Mouse (Mus musculus) embryo, embryonic 11 days (tissue): ENCODE measurements around the gene Tmem200a.

Source experiments
- DNase-seq: peaks from one replicate; pipeline ENCODE4 v3.0.0-alpha.2; 2015

The Tmem200a gene

DNA sequence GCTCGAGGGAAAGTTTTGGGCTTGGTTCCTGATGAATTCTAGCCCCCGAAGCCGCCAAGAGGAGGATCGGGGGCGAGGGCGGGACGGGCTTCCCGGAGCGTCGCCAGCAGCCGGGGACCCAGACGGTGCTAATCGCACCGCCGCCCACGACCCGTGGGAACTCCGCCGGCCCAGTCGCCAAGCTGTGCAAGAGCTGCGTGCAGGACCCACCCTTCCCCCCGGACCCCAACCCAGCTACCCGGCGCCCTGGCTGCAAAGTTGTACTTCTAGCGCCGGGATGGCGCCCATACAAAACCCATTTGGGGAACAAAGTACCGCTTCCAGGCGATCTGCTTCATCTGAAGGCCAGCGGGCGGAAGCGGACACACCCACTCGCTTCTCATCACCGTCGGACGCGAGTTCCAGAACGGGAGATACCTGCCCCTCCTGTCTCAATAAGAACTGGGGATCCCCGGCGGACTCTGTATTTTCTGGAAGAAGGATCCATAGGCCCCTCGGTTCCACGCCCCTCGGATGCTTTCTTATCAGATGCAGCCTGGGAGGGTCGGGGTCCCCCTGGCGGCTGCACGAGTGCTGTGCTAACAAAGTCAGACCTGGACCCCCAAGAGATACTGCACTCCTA, at the start of gene Tmem200a:
Tmem200a (minus strand) TSS at position 532 of the 622 bp plus-strand sequence.
- DNase-seq, result peak; percentile 92

DNA sequence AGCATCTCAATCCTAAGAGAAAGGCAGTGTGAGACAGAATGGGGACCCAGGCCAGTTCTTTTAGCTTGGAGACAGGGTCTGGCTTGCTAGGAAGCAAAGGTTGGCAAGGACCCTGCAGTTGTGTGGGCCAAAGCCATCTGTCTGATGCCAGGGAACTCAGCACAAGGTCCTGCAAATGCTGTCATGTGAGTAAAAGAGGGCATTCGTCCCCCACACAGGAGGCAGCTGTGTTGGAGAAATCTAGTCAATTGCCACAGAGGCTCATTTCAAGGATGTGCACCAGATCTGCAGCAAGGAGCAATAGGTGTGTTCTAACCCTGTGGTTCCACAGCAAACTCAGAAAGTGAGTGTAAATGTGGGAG, 41.0 kb upstream of the Tmem200a start:
- no peak for DNase-seq

DNA sequence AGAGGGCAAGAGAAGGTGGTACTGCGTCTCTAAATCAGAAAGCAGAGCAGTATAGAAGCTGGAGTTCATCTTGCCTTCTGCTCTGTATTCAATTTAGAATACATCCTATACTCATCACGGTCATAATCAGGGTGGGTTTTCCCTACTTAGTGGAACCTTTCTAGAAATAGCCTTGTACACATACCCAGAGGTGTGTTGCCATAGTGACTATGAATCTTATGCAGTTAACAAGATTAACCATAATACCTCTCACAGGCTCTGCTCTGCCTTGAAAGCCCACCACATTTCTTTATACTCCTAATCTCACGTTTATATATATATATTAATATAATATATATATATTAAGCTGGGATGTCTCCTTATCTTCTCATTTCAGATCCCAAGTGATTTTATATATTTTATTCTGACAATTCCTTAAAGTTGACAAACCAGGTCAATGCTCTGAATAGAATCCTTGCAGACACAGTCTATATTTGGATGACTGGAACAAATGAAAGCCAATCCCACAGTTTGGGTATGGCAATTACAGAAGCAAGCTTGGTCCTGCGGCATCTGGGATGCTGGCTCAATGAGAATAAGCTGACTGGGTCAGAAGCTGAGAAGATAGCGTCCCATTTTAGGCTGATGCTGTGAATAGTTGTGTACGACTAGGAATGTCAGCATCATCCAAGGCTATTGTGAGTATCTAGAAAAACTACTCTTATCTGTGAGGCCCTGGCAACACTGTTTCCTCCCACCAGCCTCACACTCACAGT, 40.4 kb upstream of the Tmem200a start:
- no peak for DNase-seq

DNA sequence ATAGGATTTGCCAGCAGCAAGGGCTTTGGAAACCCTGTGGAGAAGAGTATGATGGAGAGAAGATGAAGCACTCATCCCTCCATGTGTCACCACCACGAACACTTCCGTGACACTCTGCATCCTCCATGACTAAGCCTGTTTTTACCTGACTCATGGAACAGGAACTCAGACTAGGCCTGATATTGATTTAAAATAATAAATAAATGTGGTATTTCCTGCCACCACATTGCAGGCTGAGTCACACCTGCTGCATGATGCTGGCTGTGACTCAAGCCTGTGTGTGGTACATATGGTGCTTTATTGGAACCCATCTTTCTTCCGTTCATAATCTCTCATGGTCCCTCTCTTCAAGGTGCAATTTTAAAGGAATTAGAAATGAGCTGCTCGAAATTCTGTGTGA, 35.6 kb upstream of the Tmem200a start:
- no peak for DNase-seq

DNA sequence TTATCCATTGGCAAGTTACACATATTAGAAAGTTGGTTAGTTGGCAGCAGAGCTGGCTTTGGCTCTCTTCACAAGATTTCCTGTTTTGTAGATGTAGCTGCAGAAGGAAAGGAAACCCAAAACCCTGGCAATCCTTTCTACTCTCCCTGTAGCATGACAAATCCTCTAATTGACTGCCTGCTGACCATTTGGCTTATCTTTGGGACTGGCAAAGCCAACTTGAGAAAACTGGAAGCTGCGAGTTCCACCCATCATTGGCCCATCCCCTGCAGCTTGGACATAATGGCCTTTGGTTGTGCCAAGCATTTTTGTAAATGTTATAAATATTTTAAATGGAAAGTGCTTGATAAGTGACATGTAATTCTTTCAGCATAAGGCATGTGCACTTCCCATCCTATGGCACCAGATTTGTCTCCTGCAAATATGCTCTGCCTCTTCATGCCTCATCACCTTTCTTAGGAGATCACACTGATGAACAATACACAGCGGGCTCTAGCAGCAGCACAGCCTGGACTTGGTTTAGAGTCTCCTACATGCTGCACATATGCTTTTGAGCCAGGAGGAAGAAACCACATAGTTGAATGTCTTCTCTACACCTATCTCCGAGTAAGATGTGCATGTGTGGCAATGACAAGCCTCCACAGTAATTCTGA, 24.6 kb upstream of the Tmem200a start:
- no peak for DNase-seq

DNA sequence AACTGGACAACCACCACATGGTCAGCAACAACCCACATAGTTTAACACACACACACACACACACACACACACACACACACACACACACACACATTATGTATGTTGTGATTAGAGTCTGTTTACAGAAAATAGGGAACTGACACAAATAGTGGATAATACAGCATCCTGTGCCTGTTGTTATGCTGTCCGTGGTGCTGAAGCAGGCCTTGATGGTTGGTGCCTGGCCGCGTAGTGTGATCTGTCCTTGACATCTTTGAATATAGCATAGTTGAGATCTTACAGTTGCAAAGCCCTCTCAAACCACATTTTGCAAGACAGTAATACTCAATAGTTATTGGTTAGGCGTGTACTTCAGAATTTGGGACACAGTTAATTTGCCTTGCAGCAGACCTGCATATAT, 3.2 kb upstream of the Tmem200a start:
- DNase-seq, result peak; percentile 57

DNA sequence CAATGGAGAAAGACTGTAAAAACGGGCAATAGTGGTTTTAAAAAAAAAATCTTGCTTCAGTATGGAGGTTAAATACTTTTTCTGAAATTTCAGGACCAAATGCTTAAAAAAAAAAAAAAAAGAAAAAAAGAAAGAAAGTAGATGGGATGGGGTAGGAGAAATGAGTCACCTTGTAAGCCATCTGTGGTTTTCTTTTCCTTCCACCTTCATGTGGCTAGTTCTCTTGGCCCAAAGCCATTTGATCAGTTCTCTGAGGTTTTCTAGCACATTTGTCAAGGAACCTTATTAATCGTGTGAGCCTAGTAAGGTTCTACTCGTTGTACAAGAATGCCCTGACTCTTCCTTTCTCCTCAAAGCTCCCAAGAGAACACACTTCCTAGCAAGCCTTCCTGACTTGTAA, 826 bp upstream of the Tmem200a start:
- no peak for DNase-seq

DNA sequence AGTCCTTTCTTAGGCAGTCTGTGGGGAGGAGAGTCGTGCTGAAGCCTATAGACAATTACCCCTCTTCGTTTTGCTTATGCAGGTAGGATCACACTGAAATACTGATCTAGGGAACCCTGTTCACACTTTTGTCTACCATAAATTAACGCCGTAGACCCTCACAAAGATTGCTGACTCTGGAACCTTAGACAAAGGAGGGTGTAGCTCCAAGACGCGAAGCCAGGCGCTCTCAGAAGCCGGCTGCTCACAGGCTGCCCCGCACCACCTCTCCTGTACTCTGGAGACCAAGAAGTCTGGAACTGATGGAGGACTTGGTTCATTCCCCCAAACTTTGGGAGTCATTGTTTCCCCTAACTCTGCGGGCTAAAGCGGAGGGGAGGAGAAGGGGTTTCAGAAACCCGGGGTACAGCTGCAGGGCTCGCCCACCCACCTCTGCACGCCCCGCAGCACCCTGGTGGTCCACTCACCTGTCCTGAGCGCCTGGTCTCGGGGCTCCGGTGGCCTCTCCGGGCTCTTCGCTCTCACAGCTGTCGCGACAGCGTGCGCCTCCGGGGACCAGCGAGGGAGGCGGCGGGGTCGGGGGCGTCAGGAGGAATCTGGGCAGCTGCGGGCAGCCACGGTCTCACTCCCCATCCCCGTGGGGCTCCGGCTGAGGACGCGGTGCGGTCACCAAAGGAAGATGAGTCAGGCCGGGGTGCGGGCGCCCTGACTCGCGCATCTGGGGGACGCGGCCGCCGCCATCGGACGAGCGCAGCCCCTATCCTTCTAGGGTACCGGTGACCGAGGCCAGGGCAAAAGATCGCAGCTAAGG, 976 bp downstream of the Tmem200a start, which contains the start of gene Gm9767:
Gm9767 (plus strand) TSS at position 585 of the 811 bp plus-strand sequence.
- peak; percentile 41 for DNase-seq

DNA sequence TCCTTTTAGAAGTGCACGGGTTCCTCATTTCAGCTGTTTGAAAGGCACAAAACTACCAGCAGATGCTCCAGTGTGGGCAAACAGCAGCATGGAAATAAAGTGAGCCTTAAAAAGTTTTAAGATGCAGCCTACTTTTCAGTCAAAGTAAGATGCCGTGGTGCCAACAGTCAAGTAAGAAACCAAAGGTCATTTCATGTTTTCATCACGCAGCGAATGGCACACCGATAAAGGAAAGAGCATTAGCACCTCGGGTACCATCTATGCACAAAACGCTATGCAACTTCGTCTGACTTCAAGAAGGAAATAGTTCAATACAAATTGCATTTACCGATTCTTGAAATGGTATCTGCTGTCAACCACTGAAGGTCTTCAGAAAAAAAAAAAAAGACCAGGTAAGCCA, 1.9 kb downstream of the Tmem200a start:
- DNase-seq, result no peak

DNA sequence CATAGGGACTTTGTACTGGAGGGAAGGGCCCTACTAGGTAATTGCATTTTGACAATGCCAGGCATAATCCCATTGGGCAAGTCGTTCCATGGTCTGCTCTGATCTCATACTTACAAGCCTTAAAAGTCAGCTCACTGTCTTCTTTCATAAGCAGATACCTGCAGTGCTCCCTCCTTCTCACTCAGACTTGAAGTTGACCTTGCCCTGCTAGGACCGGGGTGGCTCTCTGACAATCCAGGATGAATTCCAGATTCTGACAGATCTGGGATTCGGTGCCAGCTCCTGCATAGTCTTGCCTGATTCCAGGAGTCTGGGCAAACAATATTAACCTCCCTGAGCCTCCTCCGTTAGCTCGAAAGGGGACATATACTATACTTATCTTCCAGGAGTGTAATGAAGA, 6.9 kb downstream of the Tmem200a start:
- DNase-seq, result no peak

DNA sequence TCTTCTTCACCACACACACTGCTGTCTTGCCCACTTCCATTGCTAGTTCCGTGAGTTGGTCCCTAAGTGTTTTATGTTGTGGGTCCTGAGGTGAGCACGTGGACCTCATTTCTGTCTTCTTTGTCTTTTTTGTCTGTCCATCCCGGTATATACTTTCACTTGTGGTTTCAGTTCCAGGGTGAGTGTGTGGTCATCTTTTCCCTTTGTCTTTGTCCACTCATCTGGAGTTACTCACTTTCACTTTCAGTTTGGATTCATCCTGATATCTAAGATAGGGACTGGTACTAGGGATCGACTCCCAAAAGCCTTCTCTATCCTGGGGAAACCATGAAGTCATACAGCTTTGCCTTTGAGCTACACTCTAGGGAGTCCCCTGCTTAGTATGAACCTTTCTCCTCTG, 15.8 kb downstream of the Tmem200a start:
- no peak for DNase-seq

DNA sequence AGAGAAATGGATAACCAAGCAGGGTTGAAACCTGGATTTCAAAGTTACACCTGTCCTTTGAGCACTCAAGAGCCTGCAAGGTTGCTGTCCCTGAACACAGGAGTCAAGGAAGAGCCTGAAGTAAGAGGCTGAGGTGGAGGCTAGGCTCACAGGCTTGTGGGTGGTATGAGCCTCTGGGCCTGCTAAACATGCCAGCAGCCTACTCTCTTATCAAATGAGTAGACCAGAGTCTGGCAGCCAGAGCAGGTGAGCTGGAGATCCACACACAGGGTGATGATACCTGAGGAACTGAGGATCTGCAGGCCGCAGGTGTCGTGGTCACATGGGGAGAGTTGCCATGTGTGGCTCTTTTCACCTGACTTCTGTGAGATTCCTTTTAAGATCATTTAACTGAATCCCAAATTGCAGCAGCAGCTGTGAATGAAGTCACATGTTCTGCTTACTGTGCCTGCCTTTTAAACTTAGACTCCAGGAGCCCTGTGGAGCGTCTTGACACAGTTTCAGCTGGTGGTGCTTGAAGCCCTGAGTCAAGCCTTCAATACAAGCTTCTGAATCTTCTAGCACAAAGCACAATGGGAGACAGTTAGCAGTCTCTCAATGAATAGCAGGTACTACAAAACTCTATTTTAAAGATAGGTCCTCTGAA, 19.1 kb downstream of the Tmem200a start:
- no peak for DNase-seq

DNA sequence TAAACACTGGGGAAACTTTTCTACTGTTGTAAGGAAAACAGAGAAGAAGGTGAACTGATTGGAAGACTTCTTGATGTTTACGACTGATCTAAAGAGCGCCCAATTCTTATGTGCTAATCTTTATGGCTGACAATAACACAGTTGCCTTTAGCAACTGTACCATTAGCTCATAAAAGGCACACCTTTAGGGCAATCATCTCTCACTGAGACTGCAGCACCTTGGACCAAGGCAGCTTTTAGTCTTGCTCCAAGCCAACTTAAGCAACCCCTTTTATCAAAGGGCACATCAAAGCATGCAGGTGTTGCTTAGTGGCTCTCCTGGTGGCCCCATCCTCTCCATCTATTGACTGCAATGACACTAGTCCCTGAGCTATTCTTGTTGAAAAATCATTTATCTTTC, 27.7 kb downstream of the Tmem200a start:
- DNase-seq, result no peak

DNA sequence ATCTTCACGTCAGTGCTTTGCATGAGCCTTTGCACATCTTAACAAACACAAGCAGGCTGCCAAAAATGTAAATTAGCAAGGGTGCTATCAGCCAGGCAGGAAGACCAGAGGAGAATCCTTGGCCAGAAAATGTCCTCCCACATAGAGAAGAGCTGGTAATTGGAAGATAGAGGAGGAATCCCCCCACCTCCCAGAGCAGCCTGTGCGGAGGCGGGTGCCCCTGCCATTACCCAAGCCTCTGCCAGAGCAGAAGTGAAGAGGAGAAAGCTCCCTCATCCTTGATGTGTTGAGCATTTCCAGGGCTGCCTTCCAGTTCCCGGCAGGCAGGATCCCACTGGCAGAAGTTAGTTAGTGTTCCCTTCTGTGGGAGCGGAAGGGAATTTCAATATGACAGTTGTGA, 43.9 kb downstream of the Tmem200a start:
- no peak for DNase-seq

DNA sequence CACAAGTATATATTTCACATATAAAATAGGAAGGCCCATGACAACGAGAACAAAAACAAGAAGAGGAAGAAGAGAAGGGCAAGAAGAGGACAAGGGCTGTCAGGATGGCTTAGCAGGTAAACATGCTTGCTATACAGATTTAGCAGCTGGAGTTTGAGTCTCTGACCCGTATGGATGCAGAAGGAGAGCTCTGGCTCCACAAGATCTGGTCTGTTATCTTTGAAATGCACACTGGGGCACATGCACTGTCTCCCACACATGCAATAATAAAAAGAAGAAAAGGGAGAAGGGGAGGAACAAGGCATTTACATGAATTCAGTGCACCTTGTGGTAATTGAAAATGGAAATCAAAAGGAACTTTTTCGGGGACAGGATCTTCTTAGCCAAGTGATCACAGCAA, 60.1 kb downstream of the Tmem200a start:
- no peak for DNase-seq

DNA sequence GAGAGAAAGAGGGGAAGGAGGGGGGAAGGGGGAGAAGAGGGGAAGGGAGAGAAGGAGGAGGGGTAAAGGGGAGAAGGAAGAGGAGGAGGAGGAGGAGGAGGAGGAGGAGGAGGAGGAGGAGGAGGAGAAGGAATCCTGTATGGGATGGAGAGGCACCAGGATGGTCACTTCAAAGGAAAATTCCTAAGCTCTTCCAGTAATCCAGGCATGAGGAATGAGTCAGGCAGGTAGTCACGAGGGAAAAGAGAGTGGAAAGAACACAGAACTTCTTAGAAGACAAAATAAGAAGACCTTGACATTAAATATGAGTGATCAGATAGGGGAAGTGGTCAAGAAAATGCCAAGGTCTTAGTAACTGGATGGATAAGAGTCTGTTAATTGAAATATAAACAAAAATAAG, 64.6 kb downstream of the Tmem200a start:
- no peak for DNase-seq

DNA sequence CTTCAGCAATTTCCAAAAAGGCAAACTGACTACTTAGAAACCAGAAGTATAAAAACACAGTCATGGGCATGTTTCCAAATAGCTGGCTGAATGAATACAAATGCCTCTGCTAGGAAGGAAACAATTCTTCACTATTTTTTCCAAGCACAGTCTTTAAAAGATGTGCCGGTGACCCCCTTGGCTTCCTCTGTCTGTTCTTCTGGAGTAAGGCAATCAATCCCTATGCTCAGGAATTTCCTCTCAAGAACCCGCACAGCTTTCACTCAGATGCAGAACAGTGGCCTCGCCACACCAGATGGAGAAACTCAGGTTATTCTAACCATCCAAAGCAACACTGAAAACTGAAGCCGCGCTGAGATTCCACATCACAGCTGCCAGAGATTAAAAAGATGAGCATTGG, 69.9 kb downstream of the Tmem200a start:
- peak; percentile 7 for DNase-seq

DNA sequence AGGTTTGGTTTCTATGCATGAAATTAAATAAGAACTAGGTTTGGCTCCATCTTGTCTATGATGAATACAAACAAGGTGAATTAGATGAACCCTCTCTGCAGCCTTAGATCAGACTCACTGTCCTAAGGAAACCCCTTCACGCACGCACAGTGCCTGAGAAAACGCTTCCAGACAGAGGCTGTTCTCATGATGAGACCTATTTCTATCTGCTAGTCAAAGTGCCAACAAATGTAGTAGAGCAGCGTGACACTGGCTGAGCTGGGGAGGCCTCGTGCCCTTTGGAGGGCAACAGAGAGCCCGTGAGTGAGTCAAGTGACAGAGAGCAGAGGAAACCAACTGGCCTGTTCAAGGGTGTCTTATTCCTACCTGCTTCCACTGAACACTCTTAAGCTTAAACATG, 73.4 kb downstream of the Tmem200a start:
- no peak for DNase-seq

DNA sequence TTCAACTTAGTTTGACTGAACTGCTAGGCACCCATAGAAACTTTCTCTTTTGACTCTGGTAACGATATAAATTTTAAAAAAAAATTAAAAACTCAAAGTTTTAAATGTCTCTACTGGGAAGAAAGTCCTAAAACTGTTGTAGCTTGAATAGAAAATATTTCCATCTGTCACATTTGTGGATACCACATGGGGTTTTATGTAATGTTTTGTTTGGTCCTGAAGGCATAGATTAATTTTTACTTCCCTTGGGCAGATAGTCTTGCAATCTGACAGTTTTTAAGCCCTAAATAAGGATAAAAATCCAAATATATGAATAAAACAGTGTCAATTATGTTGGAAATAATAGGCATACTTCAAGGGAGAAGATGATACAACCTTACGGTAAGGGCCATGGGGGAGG, 78.0 kb downstream of the Tmem200a start:
- DNase-seq, result no peak

DNA sequence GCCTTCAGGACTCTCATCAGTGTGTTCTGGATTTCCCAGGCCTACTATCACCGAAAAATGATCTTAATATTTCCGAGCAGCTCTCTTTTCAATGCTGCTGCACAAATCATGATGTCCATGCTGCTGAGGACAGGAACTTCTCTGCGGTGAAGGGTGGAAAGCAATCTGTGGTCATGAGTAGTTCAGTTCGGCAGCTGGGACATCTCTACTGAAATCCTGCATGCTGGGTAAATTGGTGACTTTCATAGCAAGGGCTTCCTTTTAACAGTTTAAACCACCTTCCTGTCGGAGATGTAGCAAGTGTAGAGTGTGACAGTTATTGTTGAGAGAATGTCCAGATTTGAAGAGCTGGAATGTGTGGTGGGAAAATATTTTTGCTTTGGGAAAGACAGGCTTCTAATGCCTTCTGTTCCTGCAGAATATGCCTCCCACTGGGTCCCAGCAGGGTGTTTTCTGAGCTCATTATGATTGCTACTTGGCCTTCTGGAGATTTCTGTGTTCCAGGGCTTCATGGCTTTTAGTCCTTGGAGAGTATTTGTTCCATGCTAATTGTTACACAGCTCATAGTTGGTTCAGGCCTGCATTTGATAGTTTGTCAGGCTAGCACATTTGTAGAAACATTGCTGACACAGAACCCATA, 79.4 kb downstream of the Tmem200a start:
- no peak for DNase-seq

DNA sequence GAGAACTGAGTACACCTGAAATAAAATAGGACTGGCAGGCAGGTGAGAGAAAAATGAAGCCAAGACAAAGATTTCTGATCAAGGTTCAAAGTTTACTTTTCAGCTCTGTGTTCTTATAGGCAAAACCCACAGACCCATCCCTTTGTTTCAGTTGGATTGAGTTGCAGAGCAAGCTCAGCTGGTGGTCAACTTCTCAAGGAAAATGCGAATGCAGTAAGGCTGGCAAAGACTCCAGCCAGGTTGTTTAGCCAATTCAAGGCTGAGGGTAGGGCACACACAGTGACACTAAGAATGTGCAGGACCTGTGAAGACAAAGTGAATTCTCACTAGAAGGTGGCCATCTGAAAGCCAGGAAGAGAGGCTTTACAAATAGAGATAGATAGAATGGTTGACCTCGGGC, 94.8 kb downstream of the Tmem200a start:
- DNase-seq, result no peak

DNA sequence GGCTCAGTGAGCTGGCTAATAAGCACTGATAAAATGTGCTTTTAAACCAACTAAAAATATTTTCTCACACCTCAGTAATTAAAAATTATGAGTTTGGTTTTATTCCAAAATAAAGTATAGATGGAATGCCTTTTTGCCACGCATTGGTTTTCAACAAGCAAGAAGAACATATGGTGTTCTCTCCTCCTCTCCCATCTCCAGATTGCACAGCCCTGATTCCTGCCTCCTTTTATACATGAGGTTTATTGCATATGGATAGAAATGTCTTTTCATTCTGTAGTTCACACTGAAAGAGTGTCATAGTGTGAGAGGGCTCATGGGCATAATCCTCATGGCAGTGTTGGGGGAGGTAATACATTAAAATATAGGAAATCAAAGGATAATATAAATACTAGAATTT, 96.2 kb downstream of the Tmem200a start:
- DNase-seq, result no peak
